Mouse (Mus musculus) hindbrain, embryonic 16.5 days (tissue): ENCODE measurements at regions not wholly inside any gene's neighbourhood (a gene's known extent, or its start where the extent isn't known, plus 50 kb on each side); places are given as distances from the start of the nearest gene placed in this dataset.

ENCODE experiments used
- ATAC-seq: fragments of 200-750 bp; cut with Nextera tagmentation; 2 replicates; pipeline ENCODE4 v1.8.0; 2017; ENCODE audit warnings: moderate TSS enrichment, moderate library complexity
- H3K27ac ChIP-seq: fragments of 300-500 bp; sonication (generic); 2 replicates; pipeline ENCODE4 v1.5.1; 2014; ENCODE audit warnings: low read depth, mild to moderate bottlenecking, control low read depth, low read length, moderate library complexity
- H3K27me3 ChIP-seq: fragments of 300-500 bp; sonication (generic); replicated peaks from 2 replicates; pipeline ENCODE4 v1.6.1; 2014; ENCODE audit warnings: low read length; ENCODE audit not compliant: control insufficient read depth, insufficient read depth
- H3K36me3 ChIP-seq: fragments of 300-500 bp; sonication (generic); 2 replicates; pipeline ENCODE4 v1.6.1; 2014; ENCODE audit warnings: mild to moderate bottlenecking, low read length, moderate library complexity, mixed read lengths; ENCODE audit not compliant: control insufficient read depth, insufficient read depth
- H3K4me1 ChIP-seq: fragments of 300-500 bp; sonication (generic); 2 replicates; pipeline ENCODE4 v1.6.1; 2014; ENCODE audit warnings: low read depth, low read length; ENCODE audit not compliant: control insufficient read depth, insufficient read depth
- H3K4me2 ChIP-seq: fragments of 300-500 bp; sonication (generic); 2 replicates; pipeline ENCODE4 v1.6.1; 2014; ENCODE audit warnings: mild to moderate bottlenecking, low read length, control low read depth, moderate library complexity
- H3K4me3 ChIP-seq: fragments of 300-500 bp; sonication (generic); 2 replicates; pipeline ENCODE4 v1.5.1; 2014; ENCODE audit warnings: mild to moderate bottlenecking, low read length, control low read depth, moderate library complexity
- H3K9ac ChIP-seq: fragments of 300-500 bp; sonication (generic); 2 replicates; pipeline ENCODE4 v1.6.1; 2014; ENCODE audit warnings: low read depth, mild to moderate bottlenecking, control low read depth, low read length, moderate library complexity
- H3K9me3 ChIP-seq: fragments of 300-500 bp; sonication (generic); 2 replicates; pipeline ENCODE4 v1.6.1; 2014; ENCODE audit warnings: mild to moderate bottlenecking, low read length, moderate library complexity; ENCODE audit not compliant: control insufficient read depth
- WGBS: fragments of 180-500 bp; shearing (Covaris S2); extraction: QIAGEN DNeasy Blood & Tissue Kit; methylation state at CpG from one replicate; pipeline ENCODE4 v1.1.7; 2014; 5-methylcytosine and 5-hydroxymethylcytosine counted together

- no peaks in the 10 kb centered on the region; the same call in 1 of the 2 replicates for H3K27me3 ChIP-seq
- no peaks in the 10 kb centered on the region for H3K4me1 ChIP-seq
- H3K36me3 ChIP-seq, result no peaks in the 10 kb centered on the region
- H3K27ac ChIP-seq, result no peak overlapping the region
- no peaks in the 10 kb centered on the region for H3K9me3 ChIP-seq
- 69% methylated on average over 2 of the region's 2 CpGs for WGBS
- H3K4me2 ChIP-seq, result no peak overlapping the region
- H3K9ac ChIP-seq, result no peak overlapping the region
- no peak for ATAC-seq
- no peak overlapping the region for H3K4me3 ChIP-seq
Observed at GRCm38 (mm10) chr5:142324928-142325327, 76.4 kb upstream of the Foxk1 start.

GRCm38 (mm10) chr5:142325560-142325959 lies 75.7 kb upstream of the Foxk1 start:
- Histone ChIP-seq H3K27me3 (no peaks in the 10 kb centered on the region), H3K4me3 (no peak overlapping the region), H3K9ac (no peak overlapping the region), H3K4me2 (no peak overlapping the region), H3K36me3 (no peaks in the 10 kb centered on the region), H3K9me3 (no peaks in the 10 kb centered on the region), H3K4me1 (no peaks in the 10 kb centered on the region), H3K27ac (no peak overlapping the region)
- WGBS, result 78% methylated on average over 4 of the region's 4 CpGs
- ATAC-seq, result no peak

GRCm38 (mm10) chr5:142327261-142327660 lies 74.0 kb upstream of the Foxk1 start:
- no peaks in the 10 kb centered on the region for H3K27me3 ChIP-seq
- WGBS, result 70% methylated on average over 6 of the region's 6 CpGs
- ATAC-seq, result no peak
- H3K9ac ChIP-seq, result no peak overlapping the region
- no peak overlapping the region for H3K4me2 ChIP-seq
- no peak overlapping the region for H3K27ac ChIP-seq
- no peaks in the 10 kb centered on the region for H3K36me3 ChIP-seq
- no peaks in the 10 kb centered on the region for H3K9me3 ChIP-seq
- no peak overlapping the region for H3K4me3 ChIP-seq
- no peaks in the 10 kb centered on the region for H3K4me1 ChIP-seq

GRCm38 (mm10) chr5:142329724-142330520 lies 71.4 kb upstream of the Foxk1 start:
- no peak for ATAC-seq
- H3K4me2 ChIP-seq, result no peak overlapping the region
- H3K4me1 ChIP-seq, result no peaks in the 10 kb centered on the region
- no peak overlapping the region for H3K27ac ChIP-seq
- H3K36me3 ChIP-seq, result no peaks in the 10 kb centered on the region
- H3K27me3 ChIP-seq, result no peaks in the 10 kb centered on the region
- H3K9ac ChIP-seq, result no peak overlapping the region
- H3K4me3 ChIP-seq, result no peak overlapping the region
- 81% methylated on average over 7 of the region's 7 CpGs for WGBS
- no peaks in the 10 kb centered on the region for H3K9me3 ChIP-seq

GRCm38 (mm10) chr5:142332744-142333143 lies 68.6 kb upstream of the Foxk1 start:
- Histone ChIP-seq H3K4me3 (no peak overlapping the region), H3K27me3 (no peaks in the 10 kb centered on the region), H3K9me3 (no peaks in the 10 kb centered on the region), H3K4me1 (no peaks in the 10 kb centered on the region), H3K9ac (no peak overlapping the region), H3K36me3 (no peaks in the 10 kb centered on the region), H3K27ac (no peak overlapping the region), H3K4me2 (no peak overlapping the region)
- ATAC-seq, result no peak
- 50% methylated on average over 9 of the region's 9 CpGs for WGBS

GRCm38 (mm10) chr5:142337436-142337835 lies 63.9 kb upstream of the Foxk1 start:
- no peak for ATAC-seq
- Histone ChIP-seq H3K4me1 (no peaks in the 10 kb centered on the region), H3K36me3 (no peaks in the 10 kb centered on the region), H3K9me3 (no peaks in the 10 kb centered on the region), H3K9ac (no peak overlapping the region), H3K4me2 (no peak overlapping the region), H3K27ac (no peak overlapping the region), H3K27me3 (no peaks in the 10 kb centered on the region), H3K4me3 (no peak overlapping the region)
- 81% methylated on average over 6 of the region's 6 CpGs for WGBS

- ATAC-seq, result no peak
- no peak overlapping the region for H3K4me2 ChIP-seq
- no peaks in the 10 kb centered on the region for H3K27me3 ChIP-seq
- H3K4me3 ChIP-seq, result no peak overlapping the region
- no peaks in the 10 kb centered on the region for H3K36me3 ChIP-seq
- no peak overlapping the region for H3K9ac ChIP-seq
- no peaks in the 10 kb centered on the region for H3K9me3 ChIP-seq
- 77% methylated on average over 11 of the region's 11 CpGs for WGBS
- no peaks in the 10 kb centered on the region for H3K4me1 ChIP-seq
- no peak overlapping the region for H3K27ac ChIP-seq
Observed at GRCm38 (mm10) chr5:142338051-142338450, 63.2 kb upstream of the Foxk1 start.

- Histone ChIP-seq H3K4me3 (no peak overlapping the region), H3K27ac (no peak overlapping the region), H3K36me3 (no peaks in the 10 kb centered on the region), H3K27me3 (no peaks in the 10 kb centered on the region), H3K4me1 (no peaks in the 10 kb centered on the region), H3K4me2 (no peak overlapping the region), H3K9me3 (no peaks in the 10 kb centered on the region), H3K9ac (no peak overlapping the region)
- 65% methylated on average over 14 of the region's 14 CpGs for WGBS
- no peak for ATAC-seq
Observed at GRCm38 (mm10) chr5:142340205-142341025, 60.9 kb upstream of the Foxk1 start.

- ATAC-seq, result no peak
- no peak overlapping the region for H3K27ac ChIP-seq
- H3K9me3 ChIP-seq, result no peaks in the 10 kb centered on the region
- 67% methylated on average over 3 of the region's 3 CpGs for WGBS
- H3K27me3 ChIP-seq, result no peaks in the 10 kb centered on the region
- no peaks in the 10 kb centered on the region for H3K36me3 ChIP-seq
- H3K4me2 ChIP-seq, result no peak overlapping the region
- no peak overlapping the region for H3K9ac ChIP-seq
- no peaks in the 10 kb centered on the region for H3K4me1 ChIP-seq
- H3K4me3 ChIP-seq, result no peak overlapping the region
Observed at GRCm38 (mm10) chr5:142341026-142341432, 60.3 kb upstream of the Foxk1 start.
